Comparison of ENCODE assay signal across 18 mouse cellular contexts in genomic region chr12:74105811-74106513, GRCm38 (mm10).
DNase-seq lines count a peak whose midpoint lies in the region; ATAC-seq and TF ChIP-seq lines count a peak whose summit lies in the region.
"Had no signal": no experiment of that assay in that cellular context is flagged by ENCODE, and none has a peak within 500 bp of the region (broad histone marks: within the 10 kb centered on the region; RNA-seq: fewer than 3 reads in every experiment).

No protein-coding gene starts in this region.

- no peak for TF ChIP-seq CTCF in left cerebral cortex, adult 2 months (IDR thresholded peaks at IDR 0.05)
- no peak for TF ChIP-seq CTCF in brain, embryonic 14.5 days (IDR thresholded peaks at IDR 0.05; ENCODE audit: borderline replicate concordance, extremely low read depth, insufficient read depth, insufficient read length)

- H3K9me3 ChIP-seq in forebrain, embryonic 14.5 days (replicated peaks; ENCODE audit: control insufficient read depth, low read length), result no peaks in the 10 kb centered on the region
- no peaks in the 10 kb centered on the region for H3K9me3 ChIP-seq in forebrain, embryonic 12.5 days
- no peaks in the 10 kb centered on the region for H3K9me3 ChIP-seq in midbrain, embryonic 16.5 days (replicated peaks; ENCODE audit: control insufficient read depth, low read length, poor library complexity, severe bottlenecking)
- H3K9me3 ChIP-seq: megakaryocyte, embryonic 14.5 days had no signal

- H3K27ac ChIP-seq in forebrain, embryonic 14.5 days (ENCODE audit: low read depth, low read length), result no peak overlapping the region
- no peak overlapping the region for H3K27ac ChIP-seq in forebrain, embryonic 12.5 days
- H3K27ac ChIP-seq in left cerebral cortex, adult 2 months, result peak overlapping the region; percentile 76
- peak overlapping the region; percentile 67 for H3K27ac ChIP-seq in midbrain, embryonic 16.5 days (ENCODE audit: low read length)
- H3K27ac ChIP-seq: kidney, postnatal 0 days had no signal

- ATAC-seq in forebrain, embryonic 14.5 days, result peak; percentile 29; the same call in 1 of the 2 replicates
- no peak for ATAC-seq in forebrain, embryonic 12.5 days (ENCODE audit: low FRiP score)
- ATAC-seq in midbrain, embryonic 16.5 days, result peak; percentile 63
- ATAC-seq: CD4-positive, CD25-positive, alpha-beta regulatory T cell, adult 4 months had no signal

- no peak for TF ChIP-seq POLR2A in brain, embryonic 14.5 days (IDR thresholded peaks at IDR 0.05; ENCODE audit: borderline replicate concordance, extremely low read depth, insufficient read depth, insufficient read length, poor library complexity, severe bottlenecking)

- intact Hi-C loops in left cerebral cortex, adult 2 months (cut with DNase I), result loop anchor here (5.0 kb wide), 3 partner anchors 34 to 176 kb away; no protein-coding TSS in a partner anchor
- intact Hi-C loops in left cerebral cortex, postnatal 4 days (cut with DNase I), result no loop called here

- DNase-seq in forebrain, embryonic 14.5 days (ENCODE audit: low spot score), result peak; percentile 33
- no peak for DNase-seq in left cerebral cortex, adult 2 months (ENCODE audit: extremely low spot score in 1 of 2, low spot score in 2 of 2)
- no peak for DNase-seq in left cerebral cortex, postnatal 4 days
- peak; percentile 42 for DNase-seq in brain, embryonic 14.5 days (ENCODE audit: low read depth)
- no peak for DNase-seq in adrenal gland, adult 2 months
- DNase-seq in kidney, postnatal 36 days, result no peak
- DNase-seq: cerebellum, adult 9-10 months; heart, adult 18-20 months; kidney, adult 18-20 months; liver; lung, postnatal 10 days; thymus, postnatal 14 days had no signal

- no peak overlapping the region for H3K9ac ChIP-seq in forebrain, embryonic 14.5 days (ENCODE audit: low read length)
- no peak overlapping the region for H3K9ac ChIP-seq in forebrain, embryonic 12.5 days
- no peak overlapping the region for H3K9ac ChIP-seq in midbrain, embryonic 16.5 days (ENCODE audit: low read depth, low read length)

- H3K27me3 ChIP-seq in forebrain, embryonic 14.5 days (replicated peaks; ENCODE audit: control insufficient read depth, insufficient read depth, low read length), result no peaks in the 10 kb centered on the region
- H3K27me3 ChIP-seq in forebrain, embryonic 12.5 days, result no peaks in the 10 kb centered on the region
- no peaks in the 10 kb centered on the region for H3K27me3 ChIP-seq in midbrain, embryonic 16.5 days (ENCODE audit: control insufficient read depth, insufficient read depth, low read depth, low read length)
- H3K27me3 ChIP-seq: megakaryocyte, embryonic 14.5 days had no signal

- H3K4me3 ChIP-seq in forebrain, embryonic 14.5 days (ENCODE audit: low read depth, low read length), result no peak overlapping the region
- no peak overlapping the region for H3K4me3 ChIP-seq in forebrain, embryonic 12.5 days (replicated peaks)
- no peak overlapping the region for H3K4me3 ChIP-seq in left cerebral cortex, adult 2 months
- H3K4me3 ChIP-seq in midbrain, embryonic 16.5 days (ENCODE audit: low read depth, low read length), result no peak overlapping the region
- H3K4me3 ChIP-seq: megakaryocyte, embryonic 14.5 days; myocyte had no signal

- 74% methylated on average over 6 of the region's 6 CpGs for whole genome bisulfite sequencing in forebrain, embryonic 14.5 days
- 76% methylated on average over 6 of the region's 6 CpGs for WGBS in forebrain, embryonic 12.5 days
- 53% methylated on average over 6 of the region's 6 CpGs for WGBS in midbrain, embryonic 16.5 days

- no peak overlapping the region for H3K4me2 ChIP-seq in forebrain, embryonic 14.5 days (ENCODE audit: low read length)
- H3K4me2 ChIP-seq in forebrain, embryonic 12.5 days, result no peak overlapping the region
- no peak overlapping the region for H3K4me2 ChIP-seq in midbrain, embryonic 16.5 days (ENCODE audit: low read length)

- H3K36me3 ChIP-seq in forebrain, embryonic 14.5 days (ENCODE audit: control insufficient read depth, insufficient read depth, low read length), result no peaks in the 10 kb centered on the region
- H3K36me3 ChIP-seq in forebrain, embryonic 12.5 days (replicated peaks), result no peaks in the 10 kb centered on the region
- no peaks in the 10 kb centered on the region for H3K36me3 ChIP-seq in midbrain, embryonic 16.5 days (ENCODE audit: control insufficient read depth, insufficient read depth, low read length)

- H3K4me1 ChIP-seq in forebrain, embryonic 14.5 days (ENCODE audit: control insufficient read depth, insufficient read depth, low read length), result peaks cover 5% of the 10 kb centered on the region; the same call in 1 of the 2 replicates
- no peaks in the 10 kb centered on the region for H3K4me1 ChIP-seq in forebrain, embryonic 12.5 days
- peaks cover 15% of the 10 kb centered on the region for H3K4me1 ChIP-seq in midbrain, embryonic 16.5 days (ENCODE audit: control insufficient read depth, insufficient read depth, low read length)
- H3K4me1 ChIP-seq: megakaryocyte, embryonic 14.5 days had no signal

Comparison
In these comparisons a context has a peak if more than half of its experiments do, and no peak if none do; other contexts are left out.
1. DNase-seq: peak in forebrain, embryonic 14.5 days (single experiment) and brain, embryonic 14.5 days (single experiment); none in left cerebral cortex, adult 2 months (0 of 2), left cerebral cortex, postnatal 4 days (single experiment), adrenal gland, adult 2 months (single experiment) and kidney, postnatal 36 days (0 of 2).
2. H3K27ac ChIP-seq: peak in left cerebral cortex, adult 2 months (single experiment) and midbrain, embryonic 16.5 days (single experiment); none in forebrain, embryonic 14.5 days (single experiment) and forebrain, embryonic 12.5 days (single experiment).